Mouse (Mus musculus) midbrain, embryonic 15.5 days (tissue): ENCODE measurements around the gene Limd2. TPM values are rescaled to one million over a fixed set of nuclear protein-coding genes. Genes with fewer than 3 reads are reported as not detected.

Source experiments
- polyA plus RNA-seq: library from polyadenylated mRNA; unstranded; fragments of >200 nt; fragmentation: Nextera tagmentation; extraction: Ambion mirVana; gene quantifications from 2 replicates; pipeline ENCODE4 v1.2.1, GENCODE M21; 2015

Gene Limd2
- polyA plus RNA-seq, 1 experiment from 2014 or later, result 167 TPM

Other genes with a start within 250 kb of the Limd2 start
- 70.2 and 70.5 TPM in 2 replicates for gene Cyb561, start 207.5 kb downstream of the Limd2 start, polyA plus RNA-seq
- gene Ace, start 192.9 kb downstream of the Limd2 start, polyA plus RNA-seq, result 6.1 and 6.5 TPM in 2 replicates
- not detected in 2 replicates for gene Ace3, start 166.2 kb downstream of the Limd2 start, polyA plus RNA-seq
- 1.7 and 2.0 TPM in 2 replicates for gene Kcnh6, start 152.7 kb downstream of the Limd2 start, polyA plus RNA-seq
- gene Dcaf7, start 124.0 kb downstream of the Limd2 start, polyA plus RNA-seq, result 165 and 174 TPM in 2 replicates
- gene Taco1, start 94.8 kb downstream of the Limd2 start, polyA plus RNA-seq, result 7.1 and 7.7 TPM in 2 replicates
- 13.7 and 14.9 TPM in 2 replicates for gene Map3k3, start 76.2 kb downstream of the Limd2 start, polyA plus RNA-seq
- 0.72 TPM in 1 of 2 replicates, not detected in the other for gene Gm10840, start within 50 bp of the Limd2 start, polyA plus RNA-seq
- gene Strada, start 41.3 kb upstream of the Limd2 start, polyA plus RNA-seq, result 28.1 and 29.1 TPM in 2 replicates
- 109 and 111 TPM in 2 replicates for gene Ccdc47, start 55.5 kb upstream of the Limd2 start, polyA plus RNA-seq
- gene Ddx42, start 56.1 kb upstream of the Limd2 start, polyA plus RNA-seq, result 89.1 and 93.6 TPM in 2 replicates
- 33.0 and 34.1 TPM in 2 replicates for gene Ftsj3, start 95.2 kb upstream of the Limd2 start, polyA plus RNA-seq
- gene Psmc5, start 95.3 kb upstream of the Limd2 start, polyA plus RNA-seq, result 297 and 300 TPM in 2 replicates
- gene Smarcd2, start 112.1 kb upstream of the Limd2 start, polyA plus RNA-seq, result 10.9 and 11.5 TPM in 2 replicates
- gene Tcam1, start 115.8 kb upstream of the Limd2 start, polyA plus RNA-seq, result 0.12 and 0.20 TPM in 2 replicates
- gene Gh, start 141.0 kb upstream of the Limd2 start, polyA plus RNA-seq, result not detected in 2 replicates
- gene Cd79b, start 153.9 kb upstream of the Limd2 start, polyA plus RNA-seq, result 1.1 and 1.4 TPM in 2 replicates
- gene Scn4a, start 192.4 kb upstream of the Limd2 start, polyA plus RNA-seq, result not detected in 2 replicates
- gene Prr29, start 204.6 kb upstream of the Limd2 start, polyA plus RNA-seq, result not detected in 2 replicates
- gene Icam2, start 227.2 kb upstream of the Limd2 start, polyA plus RNA-seq, result 18.2 and 19.1 TPM in 2 replicates